Mouse (Mus musculus): ENCODE measurements at regions not wholly inside any gene's neighbourhood (a gene's known extent, or its start where the extent isn't known, plus 50 kb on each side); places are given as distances from the start of the nearest gene placed in this dataset.

- TF ChIP-seq CTCF (IDR thresholded peaks at IDR 0.05; ENCODE audit: low read depth, low read length) (peak; percentile 67), POLR2A (IDR thresholded peaks at IDR 0.05; ENCODE audit: extremely low read depth, insufficient read depth, low read length) (no peak)
Measured at GRCm38 (mm10) chrX:11090432-11090831, 208.6 kb upstream of the H2al1a start.

All from liver, adult 2 months (tissue).